Mouse (Mus musculus) limb, embryonic 14.5 days (tissue): ENCODE measurements at regions not wholly inside any gene's neighbourhood (a gene's known extent, or its start where the extent isn't known, plus 50 kb on each side); places are given as distances from the start of the nearest gene placed in this dataset.

Experiments used
- ATAC-seq: fragments of 200-750 bp; cut with Nextera tagmentation; 2 replicates; pipeline ENCODE4 v1.8.0; 2017; ENCODE audit warnings: low read depth, moderate number of reproducible peaks, moderate TSS enrichment; ENCODE audit not compliant: low FRiP score
- DNase-seq: peaks from one replicate; pipeline ENCODE4 v3.0.0-alpha.2; 2015; ENCODE audit warnings: low spot score
- H3K27ac ChIP-seq: fragments of 300-500 bp; sonication (generic); replicated peaks from 2 replicates; pipeline ENCODE4 v1.5.1; 2014; ENCODE audit warnings: low read depth, mild to moderate bottlenecking, low read length, moderate library complexity, mixed read lengths
- H3K27me3 ChIP-seq: fragments of 300-500 bp; sonication (generic); 2 replicates; pipeline ENCODE4 v1.6.1; 2014; ENCODE audit warnings: low read length, mixed read lengths; ENCODE audit not compliant: control insufficient read depth, insufficient read depth
- H3K36me3 ChIP-seq: fragments of 300-500 bp; sonication (generic); 2 replicates; pipeline ENCODE4 v1.6.1; 2014; ENCODE audit warnings: mild to moderate bottlenecking, low read length, moderate library complexity, mixed read lengths; ENCODE audit not compliant: control insufficient read depth, insufficient read depth
- H3K4me1 ChIP-seq: fragments of 300-500 bp; sonication (generic); 2 replicates; pipeline ENCODE4 v1.6.1; 2014; ENCODE audit warnings: antibody characterized with exemption, low read length, mixed read lengths; ENCODE audit not compliant: control insufficient read depth, insufficient read depth
- H3K4me2 ChIP-seq: fragments of 300-500 bp; sonication (generic); replicated peaks from 2 replicates; pipeline ENCODE4 v1.6.1; 2014; ENCODE audit warnings: low read depth, mild to moderate bottlenecking, low read length, moderate library complexity; ENCODE audit not compliant: severe bottlenecking
- H3K4me3 ChIP-seq: fragments of 300-500 bp; sonication (generic); replicated peaks from 2 replicates; pipeline ENCODE4 v1.5.1; 2014; ENCODE audit warnings: low read length
- H3K9ac ChIP-seq: fragments of 300-500 bp; sonication (generic); 2 replicates; pipeline ENCODE4 v1.6.1; 2014; ENCODE audit warnings: mild to moderate bottlenecking, low read depth, low read length, moderate library complexity; ENCODE audit not compliant: severe bottlenecking
- H3K9me3 ChIP-seq: fragments of 300-500 bp; sonication (generic); 2 replicates; pipeline ENCODE4 v1.6.1; 2016; ENCODE audit warnings: low read length; ENCODE audit not compliant: control insufficient read depth
- POLR2A ChIP-seq: fragments of 200-500 bp; IDR thresholded peaks from 2 replicates; pipeline ENCODE4 v1.8.0; 2012; ENCODE audit warnings: inconsistent platforms, mild to moderate bottlenecking, moderate library complexity, borderline replicate concordance; ENCODE audit not compliant: insufficient read depth, insufficient read length; ENCODE audit errors: extremely low read depth
- WGBS: fragments of 180-500 bp; shearing (Covaris S2); extraction: QIAGEN DNeasy Blood & Tissue Kit; methylation state at CpG from one replicate; pipeline ENCODE4 v1.1.7; 2014; 5-methylcytosine and 5-hydroxymethylcytosine counted together

- Histone ChIP-seq H3K9ac (peak overlapping the region; percentile 99), H3K4me3 (peak overlapping the region; percentile 95), H3K9me3 (no peaks in the 10 kb centered on the region), H3K27ac (peak overlapping the region; percentile 96), H3K4me2 (peak overlapping the region; percentile 77), H3K27me3 (0 out of 2 replicates have a peak, but pooled peaks cover 2% of the 10 kb centered on the region), H3K36me3 (peaks cover 10% of the 10 kb centered on the region; the same call in 1 of the 2 replicates), H3K4me1 (peaks cover 37% of the 10 kb centered on the region)
- DNase-seq (peak; percentile 67), ATAC-seq (peak; percentile 28)
- no peak for TF ChIP-seq POLR2A
- 25% methylated on average over 14 of the region's 15 CpGs for WGBS
Measured at GRCm38 (mm10) chr15:85669652-85670175, 65.1 kb upstream of the Ppara start.

- Histone ChIP-seq H3K4me1 (peaks cover 41% of the 10 kb centered on the region), H3K9me3 (no peaks in the 10 kb centered on the region), H3K4me2 (peak overlapping the region; percentile 77), H3K36me3 (peaks cover 13% of the 10 kb centered on the region), H3K4me3 (peak overlapping the region; percentile 95), H3K9ac (peak overlapping the region; percentile 99), H3K27ac (peak overlapping the region; percentile 96), H3K27me3 (0 out of 2 replicates have a peak, but pooled peaks cover 2% of the 10 kb centered on the region)
- peak; percentile 59 for ATAC-seq
- 2% methylated on average over 35 of the region's 64 CpGs for WGBS
- peak; percentile 39 for DNase-seq
- no peak for TF ChIP-seq POLR2A
Measured at GRCm38 (mm10) chr15:85670176-85670788, 64.5 kb upstream of the Ppara start.

- peak overlapping the region; percentile 95 for H3K4me3 ChIP-seq
- DNase-seq (peak; percentile 81), ATAC-seq (peak; percentile 70)
- TF ChIP-seq POLR2A = no peak
- 0 out of 2 replicates have a peak, but pooled peaks cover 2% of the 10 kb centered on the region for H3K27me3 ChIP-seq
- peaks cover 46% of the 10 kb centered on the region for H3K4me1 ChIP-seq
- H3K36me3 ChIP-seq = peaks cover 21% of the 10 kb centered on the region
- peak overlapping the region; percentile 77 for H3K4me2 ChIP-seq
- H3K9me3 ChIP-seq = no peaks in the 10 kb centered on the region
- H3K9ac ChIP-seq = peak overlapping the region; percentile 99
- WGBS = 5% methylated on average over 56 of the region's 141 CpGs
- H3K27ac ChIP-seq = peak overlapping the region; percentile 96
Measured at GRCm38 (mm10) chr15:85670789-85671700, 63.7 kb upstream of the Ppara start.

GRCm38 (mm10) chr15:85671701-85672191 is 63.0 kb upstream of the Ppara start:
- Histone ChIP-seq H3K27ac (peak overlapping the region; percentile 96), H3K4me1 (peaks cover 48% of the 10 kb centered on the region), H3K27me3 (0 out of 2 replicates have a peak, but pooled peaks cover 2% of the 10 kb centered on the region), H3K4me2 (peak overlapping the region; percentile 77), H3K9ac (peak overlapping the region; percentile 99), H3K36me3 (peaks cover 27% of the 10 kb centered on the region), H3K9me3 (no peaks in the 10 kb centered on the region), H3K4me3 (peak overlapping the region; percentile 95)
- no peak for DNase-seq
- TF ChIP-seq POLR2A = no peak
- 0 out of 2 replicates have a peak, but pooled peaks have one; percentile 12 for ATAC-seq
- WGBS = 3% methylated on average over 44 of the region's 50 CpGs

DNA sequence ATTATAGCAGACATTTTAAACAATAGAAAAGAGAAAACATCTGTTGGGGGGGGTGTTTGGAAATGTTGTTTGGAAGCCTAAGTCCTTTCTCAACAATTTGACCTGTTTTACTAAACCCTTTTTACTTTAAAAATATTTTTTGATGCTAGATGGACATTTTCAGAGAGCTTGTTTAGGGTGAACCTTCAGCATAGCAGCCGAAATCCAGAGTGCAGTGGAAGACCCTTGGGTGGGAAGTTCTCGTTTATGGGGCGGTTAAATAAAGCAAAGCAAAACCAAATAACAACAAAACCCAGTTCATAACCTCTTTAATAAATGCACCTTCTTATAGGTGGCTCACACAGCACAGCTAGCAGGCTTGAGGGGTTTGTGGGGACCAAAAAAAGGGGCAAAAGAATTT is 62.4 kb upstream of the Ppara start:
- Histone ChIP-seq H3K4me1 (peaks cover 50% of the 10 kb centered on the region), H3K36me3 (peaks cover 31% of the 10 kb centered on the region), H3K27me3 (0 out of 2 replicates have a peak, but pooled peaks cover 2% of the 10 kb centered on the region), H3K9ac (peak overlapping the region; percentile 99), H3K9me3 (no peaks in the 10 kb centered on the region), H3K4me3 (peak overlapping the region; percentile 95), H3K4me2 (peak overlapping the region; percentile 77), H3K27ac (peak overlapping the region; percentile 96; the same call in 1 of the 2 replicates)
- no peak for DNase-seq
- no peak for ATAC-seq
- 61% methylated on average over 3 of the region's 3 CpGs for WGBS
- no peak for TF ChIP-seq POLR2A
